Comparison of ENCODE assay signal across 12 mouse cellular contexts in genomic region chr3:142071601-142072000, GRCm38 (mm10).
"Had no signal": no experiment of that assay in that cellular context is flagged by ENCODE, and none has a peak within 500 bp of the region (broad histone marks: within the 10 kb centered on the region; RNA-seq: fewer than 3 reads in every experiment).

No protein-coding gene starts in this region.

- H3K9ac ChIP-seq: liver, embryonic 14.5 days; midbrain, embryonic 13.5 days; stomach, embryonic 15.5 days had no signal

- H3K4me3 ChIP-seq: left cerebral cortex, adult 2 months; megakaryocyte, embryonic 14.5 days; midbrain, embryonic 13.5 days; myocyte; stomach, embryonic 15.5 days had no signal

- H3K9me3 ChIP-seq: megakaryocyte, embryonic 14.5 days; midbrain, embryonic 13.5 days; stomach, embryonic 15.5 days had no signal

- H3K27me3 ChIP-seq: megakaryocyte, embryonic 14.5 days; midbrain, embryonic 13.5 days; stomach, embryonic 15.5 days had no signal

- H3K27ac ChIP-seq: left cerebral cortex, adult 2 months; liver, embryonic 14.5 days; macrophage; midbrain, embryonic 13.5 days; stomach, embryonic 15.5 days had no signal

- H3K4me2 ChIP-seq: midbrain, embryonic 13.5 days; stomach, embryonic 15.5 days had no signal

- H3K36me3 ChIP-seq: midbrain, embryonic 13.5 days; stomach, embryonic 15.5 days had no signal

- H3K4me1 ChIP-seq: megakaryocyte, embryonic 14.5 days; midbrain, embryonic 13.5 days; stomach, embryonic 15.5 days had no signal

- DNase-seq: kidney, postnatal 14 days; lung, adult 2 months; thymus, postnatal 4 days had no signal

- ATAC-seq: inflammation-experienced regulatory T-cells, adult 6 months; intestine, postnatal 0 days; midbrain, embryonic 13.5 days had no signal
